Mouse (Mus musculus): Measurements from ENCODE around the gene Zfp454.

Zfp454 gene

DNA sequence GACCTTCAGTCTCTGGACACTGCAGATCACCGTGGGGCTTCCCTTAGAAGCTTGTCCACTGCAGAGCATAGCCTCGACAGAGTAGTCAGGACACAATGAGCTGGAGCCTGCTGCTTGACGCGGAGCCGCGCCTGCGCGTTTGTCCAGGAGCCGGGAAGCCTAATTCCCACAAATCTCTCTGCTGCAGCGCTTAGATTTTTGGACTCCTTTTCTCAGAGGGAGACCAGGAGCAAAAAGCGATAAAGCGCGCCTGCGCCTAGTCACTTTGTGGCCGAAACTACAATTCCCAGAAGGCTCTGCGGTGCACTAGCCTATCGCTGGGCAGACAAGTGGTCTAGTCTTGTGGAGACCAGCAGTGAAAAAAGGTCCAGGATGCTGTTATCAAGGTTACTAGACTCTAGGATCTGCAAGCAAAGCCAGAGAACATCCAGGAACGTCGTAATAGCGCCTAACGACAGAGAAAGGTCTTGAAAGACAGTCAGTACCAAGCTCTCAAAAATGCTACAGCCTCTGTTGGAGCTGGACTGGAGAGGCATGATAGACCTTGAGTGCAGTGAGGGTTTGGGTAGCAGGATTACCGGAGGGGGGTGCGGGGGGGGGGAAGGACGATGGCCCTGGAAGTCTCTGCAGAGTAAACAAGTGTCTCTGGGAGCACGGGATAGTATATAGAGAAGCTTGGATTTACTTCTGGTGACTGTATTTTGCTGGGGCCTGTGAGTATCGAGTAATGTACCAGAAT, at the start of gene Zfp454:
TSS of gene Zfp454 (minus strand) at position 262 of the 739 bp plus-strand sequence.
- peak; percentile 97 for DNase-seq

DNA sequence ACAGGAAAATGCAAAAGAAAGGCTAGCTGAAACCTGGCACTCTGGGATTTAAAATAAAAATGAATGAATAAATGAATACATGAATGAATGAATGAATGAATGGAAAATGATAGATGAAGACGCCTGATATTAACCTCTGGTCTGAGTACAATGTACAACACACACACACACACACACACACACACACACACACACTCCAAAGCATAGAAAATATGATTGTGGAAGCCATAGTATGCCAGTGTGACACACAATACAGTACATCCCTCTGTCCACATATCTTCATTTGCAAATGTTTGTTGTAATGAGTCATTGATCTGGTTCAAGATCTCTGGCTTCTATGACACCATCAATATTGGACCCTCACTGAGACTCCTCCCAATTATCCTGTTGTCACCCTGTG, 44.6 kb upstream of the Zfp454 start:
- no peak for DNase-seq

DNA sequence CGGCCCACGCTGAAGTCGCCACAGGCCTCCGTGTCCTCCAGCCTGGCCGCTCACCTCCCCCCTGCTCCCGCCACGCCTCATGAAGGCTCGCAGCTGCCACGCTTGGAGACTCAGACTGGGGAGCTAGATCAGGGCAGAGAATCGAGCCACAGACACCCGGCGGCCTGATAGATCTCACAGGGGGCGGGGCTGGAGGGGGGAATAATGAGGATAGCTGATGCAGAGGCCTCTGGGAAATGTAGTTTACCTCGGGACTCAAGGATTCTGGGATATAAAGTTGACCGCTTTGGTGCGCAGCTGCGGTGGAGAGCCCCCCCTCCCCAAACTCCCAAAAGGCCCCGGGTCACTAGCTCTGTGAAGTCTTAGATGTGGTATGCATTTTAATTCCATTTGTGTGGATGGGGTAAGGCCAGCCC, 44.0 kb upstream of the Zfp454 start, which contains the start of gene Zfp354b:
TSS of gene Zfp354b (minus strand) at position 183 of the 416 bp plus-strand sequence.
- DNase-seq = peak; percentile 96

DNA sequence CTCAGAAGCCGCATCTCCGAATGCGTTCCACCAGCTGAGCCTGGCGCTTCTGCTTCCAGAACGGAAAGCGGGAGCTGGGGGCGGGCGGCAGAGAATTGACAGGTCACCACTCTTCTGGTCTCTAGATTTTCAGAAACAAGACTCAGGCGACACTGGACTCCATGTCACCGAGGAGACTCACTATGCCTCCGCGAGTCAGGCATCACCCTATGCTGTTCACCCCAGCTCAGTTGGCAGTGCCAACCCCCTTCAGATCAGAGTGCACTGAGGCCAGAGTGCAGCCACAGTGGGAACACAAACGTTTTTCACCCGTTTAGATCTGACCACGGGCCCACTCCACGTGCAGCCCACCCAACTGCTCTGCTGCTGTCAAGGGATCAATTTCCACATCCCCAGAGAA, 43.6 kb upstream of the Zfp454 start:
- DNase-seq = no peak

DNA sequence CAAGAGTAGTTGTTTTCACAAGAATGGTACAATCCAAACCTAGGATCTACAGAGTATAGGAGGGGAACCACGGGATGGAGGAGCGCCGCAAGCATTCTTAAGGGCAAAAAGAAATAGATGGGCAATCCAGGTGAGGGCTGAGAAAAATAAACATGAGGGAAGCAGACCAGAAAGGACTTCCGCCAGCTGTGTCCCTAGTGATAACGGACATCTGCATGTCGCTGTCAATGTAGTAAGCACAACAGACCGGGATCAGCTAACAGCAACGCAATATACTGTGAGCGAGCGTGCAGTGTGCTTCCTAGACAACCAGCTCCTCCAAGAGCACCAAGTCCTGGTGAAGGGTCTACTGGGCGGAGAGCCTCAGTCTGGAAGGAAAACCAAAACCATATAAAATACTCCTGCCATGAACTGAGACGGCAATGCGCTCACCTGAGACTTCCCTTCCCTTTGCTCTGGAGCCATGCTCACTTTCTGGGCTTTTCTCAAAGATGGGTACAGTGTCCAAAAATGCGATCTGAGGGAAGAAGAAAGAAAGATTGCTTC, 43.1 kb upstream of the Zfp454 start:
- peak; percentile 22 for DNase-seq

DNA sequence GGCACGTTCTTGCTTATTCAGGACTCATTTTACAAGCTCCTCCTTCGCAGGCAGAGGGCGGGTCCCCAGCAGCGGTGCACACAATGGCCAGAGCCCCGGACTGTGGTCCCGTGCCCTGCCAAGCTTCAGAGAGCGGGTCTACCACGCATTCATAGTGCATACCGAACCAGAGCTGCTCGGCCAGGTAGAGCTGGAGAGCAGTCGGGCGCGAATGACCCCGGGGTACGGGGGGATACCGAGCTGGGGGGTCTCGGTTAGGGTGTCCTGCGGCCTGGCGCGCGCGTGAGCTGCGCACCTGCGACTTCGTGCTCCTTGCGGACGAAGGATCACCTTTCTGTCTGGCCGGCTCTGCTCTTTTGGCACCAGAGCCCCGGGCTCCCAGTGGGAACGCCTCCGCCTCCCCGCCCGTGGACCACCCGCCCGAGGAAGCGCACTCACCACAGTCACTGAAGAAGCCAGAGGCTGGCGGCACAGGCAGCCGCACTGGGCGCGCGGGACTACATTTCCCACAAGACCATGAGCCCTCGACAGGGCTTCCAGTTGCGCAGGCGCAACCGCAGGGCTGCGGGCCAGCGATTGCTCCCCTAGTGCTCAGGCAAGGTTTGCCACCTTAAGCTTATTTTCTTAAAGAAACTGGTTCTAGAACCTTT, 28.3 kb upstream of the Zfp454 start, which contains the start of gene Zfp2:
TSS of gene Zfp2 (minus strand) at position 495 of the 650 bp plus-strand sequence.
- DNase-seq = peak; percentile 95

DNA sequence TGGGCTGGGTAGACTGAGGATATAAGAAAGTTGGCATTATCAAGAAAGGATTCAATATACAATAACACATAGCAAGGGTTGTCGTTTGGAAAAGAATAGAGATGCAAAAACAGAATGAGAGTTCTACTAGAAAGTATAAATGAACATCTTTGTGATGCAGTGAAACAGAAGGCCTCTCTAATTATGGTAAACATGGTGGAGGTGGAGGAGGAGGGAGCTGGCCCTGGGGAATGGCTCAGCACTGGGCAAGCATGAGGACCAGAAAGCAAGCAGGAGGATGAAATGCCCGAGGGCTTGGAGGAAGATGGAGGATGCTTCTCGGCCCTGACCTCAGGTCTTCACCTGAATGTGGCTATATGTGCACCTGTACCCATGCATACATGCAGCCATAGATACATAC, 27.0 kb upstream of the Zfp454 start:
- DNase-seq = no peak

DNA sequence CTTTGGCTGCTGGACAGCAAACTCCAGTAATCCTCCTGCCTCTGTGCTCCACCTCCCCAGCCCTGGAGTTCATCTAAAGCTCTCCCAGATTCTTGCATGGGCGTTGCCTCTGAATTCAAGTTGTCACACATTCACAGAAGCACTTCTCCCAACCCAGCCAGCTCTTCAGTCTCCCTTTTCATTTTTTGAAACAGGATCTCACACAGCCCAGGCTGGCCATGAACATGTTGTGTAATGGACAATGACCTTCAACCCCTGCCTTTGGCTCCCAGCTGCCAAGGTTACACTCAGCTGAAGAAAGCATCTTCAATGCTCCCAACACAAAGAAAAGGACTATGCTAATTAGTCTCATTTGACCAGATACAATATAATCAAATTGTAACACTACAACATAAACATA, 25.9 kb upstream of the Zfp454 start:
- no peak for DNase-seq

DNA sequence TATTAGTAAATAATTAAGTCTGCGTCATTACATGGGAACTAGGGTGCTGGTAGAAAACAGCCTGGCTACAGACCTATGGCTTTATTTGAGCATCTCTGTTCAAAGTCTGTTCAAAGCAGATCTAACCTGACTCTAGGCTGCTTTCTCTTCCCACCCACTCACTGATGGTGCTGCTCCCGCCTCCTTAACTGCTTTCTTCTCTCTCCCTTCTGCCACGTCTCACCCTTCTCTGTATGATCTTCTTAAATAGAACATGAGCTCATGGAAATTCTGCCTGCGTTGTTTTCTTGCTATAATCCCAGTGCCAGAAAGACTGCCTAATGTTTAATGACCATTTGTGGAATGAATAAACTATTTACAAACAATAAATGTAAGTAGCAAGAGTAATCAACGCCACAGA, 20.7 kb upstream of the Zfp454 start:
- no peak for DNase-seq

DNA sequence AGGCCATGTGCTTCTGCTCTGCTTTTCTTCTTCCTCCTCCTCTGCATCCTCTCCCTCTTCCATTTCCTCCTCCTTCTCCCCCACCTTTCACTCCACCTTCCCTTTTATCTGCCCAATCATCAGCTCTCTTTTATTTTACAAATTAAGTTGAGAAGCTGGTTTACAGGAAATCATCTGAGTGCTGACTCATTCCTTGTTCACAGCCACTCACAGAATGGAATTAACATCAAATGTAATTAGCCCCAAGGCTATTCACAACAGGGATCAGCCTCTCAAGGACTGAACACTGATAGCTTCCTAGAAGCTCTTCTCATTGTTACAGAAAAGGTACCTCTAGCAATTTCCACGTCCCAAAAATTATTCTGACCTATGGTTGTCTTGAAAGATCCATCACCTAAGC, 9.9 kb upstream of the Zfp454 start:
- DNase-seq = no peak

DNA sequence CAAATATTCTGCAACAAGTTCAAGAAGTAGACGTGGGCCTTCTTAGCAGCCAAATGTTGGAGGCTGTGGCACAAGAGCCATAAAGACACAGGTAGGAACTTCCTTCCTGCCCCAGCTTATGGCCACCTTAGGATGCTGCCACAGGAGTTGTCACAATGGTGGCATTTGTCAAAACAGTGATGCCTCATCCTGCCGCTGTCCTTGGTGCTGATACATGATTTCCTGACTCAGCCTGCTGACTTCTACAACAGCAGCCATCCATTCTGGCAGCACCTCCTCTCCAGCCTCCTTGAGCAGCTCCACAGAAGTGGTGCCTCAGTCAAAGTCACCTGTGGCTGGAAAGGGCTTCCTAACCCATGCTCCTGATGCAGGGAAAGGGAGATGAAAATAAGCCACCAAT, 5.0 kb upstream of the Zfp454 start:
- DNase-seq = no peak

DNA sequence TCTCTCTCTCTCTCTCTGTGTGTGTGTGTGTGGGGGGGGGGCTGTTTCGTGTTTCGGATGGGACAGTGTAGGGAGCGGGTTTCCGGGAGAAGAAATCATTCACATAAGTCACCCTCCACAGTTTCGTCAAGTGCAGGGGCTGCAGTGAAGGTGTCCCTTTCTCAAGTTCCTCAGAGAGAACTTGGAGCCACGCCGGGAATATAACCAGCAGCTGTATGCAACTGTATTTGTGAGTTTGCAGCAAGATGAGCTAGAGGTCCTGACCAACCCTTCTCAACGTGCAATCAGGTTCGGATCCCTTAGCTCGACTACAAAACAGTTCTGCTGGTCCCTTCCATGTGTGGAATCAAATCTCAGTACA, 538 bp downstream of the Zfp454 start:
- DNase-seq = no peak

DNA sequence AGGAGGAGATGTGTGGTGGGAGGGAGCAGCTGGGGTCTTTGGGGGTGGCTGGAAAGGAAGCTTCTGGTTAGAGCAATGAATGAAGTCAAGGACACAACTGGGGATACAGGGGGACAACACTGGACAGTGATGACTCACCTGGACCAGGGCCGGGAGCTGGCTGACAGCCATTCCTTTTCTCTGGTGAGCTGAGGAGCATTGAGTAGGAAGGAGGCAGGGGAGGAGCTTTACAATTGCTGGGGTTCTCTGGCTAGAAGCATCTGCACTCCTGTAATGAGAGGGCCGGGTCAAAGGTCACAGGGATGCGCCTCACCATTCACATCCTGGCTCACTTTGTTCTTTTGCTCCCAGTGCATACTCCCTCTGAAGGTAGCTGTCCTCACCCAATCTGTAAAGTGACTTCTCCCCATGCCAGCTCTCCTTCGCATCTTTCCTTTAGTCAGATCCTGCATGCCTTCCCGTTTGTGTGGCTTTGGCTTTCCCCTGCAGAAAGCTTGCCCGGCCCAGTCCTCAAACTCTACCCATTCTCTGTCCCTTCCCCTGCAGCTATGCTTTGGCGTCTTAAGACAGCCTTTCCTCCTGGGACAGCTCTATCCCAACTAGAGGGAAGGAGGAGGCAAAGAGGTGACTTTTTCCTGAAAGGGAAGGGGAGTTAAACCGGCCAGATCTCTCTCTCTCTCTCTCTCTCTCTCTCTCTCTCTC, 1.1 kb downstream of the Zfp454 start:
- peak; percentile 16 for DNase-seq

DNA sequence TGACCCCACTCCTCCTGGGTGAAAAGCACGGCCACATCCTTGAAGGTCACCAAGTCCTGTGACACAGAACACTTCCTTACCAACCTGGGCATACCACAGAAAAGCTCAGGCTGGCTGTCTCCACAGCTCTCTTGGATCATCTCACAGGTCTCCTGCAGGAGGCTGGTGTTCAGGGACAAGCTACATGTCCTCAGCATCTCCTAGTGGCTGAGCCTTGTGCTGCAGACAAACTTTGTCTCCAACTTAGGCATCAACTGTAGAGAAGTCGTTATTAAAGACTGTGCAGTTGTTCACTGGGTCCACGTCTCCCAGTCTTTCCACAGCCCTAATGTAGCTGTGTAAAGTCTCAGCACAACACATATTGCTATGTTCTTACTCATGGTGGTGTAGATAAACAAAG, 3.7 kb downstream of the Zfp454 start:
- no peak for DNase-seq

DNA sequence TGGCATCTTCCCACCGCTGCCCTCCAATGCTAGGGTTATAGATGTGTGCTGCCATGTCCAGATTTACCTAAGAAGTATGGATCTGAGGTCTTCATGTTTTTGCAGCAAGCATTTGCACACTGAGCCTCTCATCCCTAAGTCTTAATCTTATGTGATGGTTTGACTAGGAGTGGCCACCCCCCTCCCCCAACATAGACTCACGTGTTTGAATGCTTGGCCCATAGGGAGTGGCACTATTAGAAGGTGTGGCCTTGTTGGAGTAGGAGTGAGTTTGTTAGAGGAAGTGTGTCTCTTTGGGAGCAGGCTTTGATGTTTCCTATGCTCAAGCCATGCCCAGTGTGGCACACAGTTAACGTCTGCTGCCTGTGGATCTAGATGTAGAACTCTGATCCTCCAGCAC, 8.8 kb downstream of the Zfp454 start:
- DNase-seq = no peak

DNA sequence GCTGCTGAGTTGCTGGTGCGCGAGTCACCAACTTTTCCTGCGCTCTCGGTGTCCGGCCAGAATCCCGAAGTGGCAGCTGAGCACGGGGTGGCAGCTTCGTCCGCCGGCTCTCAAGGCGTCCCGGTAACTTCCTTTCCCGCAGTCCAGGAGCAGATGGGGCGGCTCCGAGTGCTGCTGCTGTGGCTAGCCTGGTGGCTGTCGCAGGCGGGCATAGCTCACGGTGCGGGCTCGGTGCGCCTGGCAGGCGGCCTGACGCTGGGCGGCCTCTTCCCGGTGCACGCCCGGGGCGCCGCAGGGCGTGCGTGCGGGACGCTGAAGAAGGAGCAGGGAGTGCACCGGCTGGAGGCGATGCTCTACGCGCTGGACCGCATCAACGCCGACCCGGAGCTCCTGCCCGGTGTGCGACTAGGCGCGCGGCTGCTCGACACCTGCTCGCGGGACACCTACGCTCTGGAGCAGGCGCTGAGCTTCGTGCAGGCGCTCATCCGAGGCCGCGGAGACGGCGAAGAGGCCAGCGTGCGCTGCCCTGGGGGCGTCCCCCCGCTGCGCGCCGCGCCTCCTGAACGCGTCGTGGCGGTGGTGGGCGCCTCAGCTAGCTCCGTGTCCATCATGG, 36.4 kb downstream of the Zfp454 start:
- peak; percentile 51 for DNase-seq

DNA sequence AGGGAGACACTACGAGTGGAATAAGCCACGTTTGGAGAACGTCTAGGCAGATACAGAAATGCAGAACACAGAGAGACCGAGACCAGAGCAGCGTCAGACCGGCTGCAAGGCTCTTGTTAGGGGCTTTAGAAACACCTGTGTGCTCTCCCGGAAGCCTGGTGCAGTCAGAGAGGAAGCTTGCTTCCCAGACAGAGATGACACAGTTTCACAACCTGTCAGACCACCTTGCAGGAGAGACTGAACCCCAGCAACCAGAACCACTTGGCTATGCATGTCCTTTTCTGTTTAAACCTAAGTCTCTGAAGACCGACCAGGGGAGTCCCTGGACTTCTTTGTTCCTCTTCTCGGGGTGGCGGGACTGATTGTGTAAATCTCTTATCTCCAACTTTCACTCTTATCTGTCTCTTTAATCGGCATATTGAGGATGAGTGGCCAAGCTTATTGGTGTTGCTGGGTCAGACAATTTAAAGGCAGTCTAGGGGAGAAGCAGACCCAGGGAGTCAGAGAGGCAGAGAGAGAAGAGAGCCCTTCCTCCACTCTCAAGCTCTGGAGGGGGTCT, 37.2 kb downstream of the Zfp454 start, which contains the start of gene Grm6:
TSS of gene Grm6 (plus strand) at position 509 of the 559 bp plus-strand sequence.
- no peak for DNase-seq

DNA sequence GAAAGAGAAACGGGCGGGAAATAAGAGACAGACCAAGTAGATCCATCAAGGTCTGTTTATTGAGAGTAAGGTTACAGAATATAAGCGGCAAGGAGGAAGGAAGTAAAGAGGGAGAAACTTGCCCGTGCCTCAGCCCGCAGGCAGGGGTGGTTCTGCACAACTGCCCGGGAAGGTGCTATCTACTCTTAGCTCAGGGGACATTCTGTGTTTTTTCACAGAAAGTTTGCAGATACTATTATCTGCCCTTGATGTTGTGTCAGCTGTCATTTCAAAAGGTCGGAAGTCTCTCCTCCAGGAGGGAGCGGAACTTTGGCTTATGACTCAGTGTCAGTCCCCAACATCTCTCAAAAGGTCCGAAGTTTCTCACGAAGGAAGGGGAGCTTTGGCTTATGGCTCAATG, 38.1 kb downstream of the Zfp454 start:
- no peak for DNase-seq

DNA sequence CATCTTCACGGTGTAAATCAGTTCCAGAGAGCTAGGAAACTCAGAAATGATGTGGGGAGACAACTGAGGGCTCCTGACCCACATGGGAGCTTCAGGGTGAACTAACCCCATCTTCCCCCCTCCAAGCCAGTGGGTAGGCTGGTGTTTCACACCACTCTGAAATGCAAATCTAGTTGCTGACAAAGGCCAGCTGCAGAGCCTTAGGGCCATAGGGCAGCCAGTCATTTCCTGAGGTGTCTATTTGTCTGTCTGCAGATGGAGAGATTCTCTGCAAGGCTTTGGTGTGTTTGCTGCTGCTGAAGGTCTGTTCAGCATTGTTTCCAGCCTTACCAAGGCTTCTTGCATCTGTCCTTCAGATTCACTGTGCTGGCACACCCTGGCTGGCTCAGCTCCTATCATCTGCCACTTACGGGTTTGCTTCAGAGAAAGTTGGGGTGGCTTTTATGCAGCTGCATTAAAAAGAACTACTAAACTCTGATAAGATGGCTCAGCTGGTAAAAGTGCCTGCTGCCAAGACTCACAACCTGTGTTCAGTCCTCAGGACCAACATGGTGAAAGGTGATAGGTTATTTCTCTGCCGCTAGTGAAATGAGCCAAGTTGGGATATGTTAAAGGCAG, 38.8 kb downstream of the Zfp454 start:
- no peak for DNase-seq

DNA sequence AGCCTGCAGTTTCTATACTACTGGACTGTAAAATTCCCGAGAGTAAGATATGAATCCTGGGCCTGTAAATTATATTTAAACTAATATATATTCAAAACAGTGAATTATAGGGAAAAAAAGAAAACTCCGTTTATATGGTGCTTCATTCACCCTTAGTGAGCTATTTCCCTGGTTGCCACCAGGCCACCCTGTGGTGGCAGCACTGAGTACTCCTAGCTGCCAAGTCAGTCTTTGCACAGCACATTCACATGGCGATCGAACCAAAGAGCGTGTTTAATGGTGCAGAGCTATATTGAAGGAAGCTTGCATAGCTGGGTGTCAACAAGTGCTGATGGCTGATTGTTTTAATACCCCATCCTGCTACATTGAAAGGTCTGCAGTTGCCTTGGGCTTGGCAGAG, 40.4 kb downstream of the Zfp454 start:
- DNase-seq = peak; percentile 46

DNA sequence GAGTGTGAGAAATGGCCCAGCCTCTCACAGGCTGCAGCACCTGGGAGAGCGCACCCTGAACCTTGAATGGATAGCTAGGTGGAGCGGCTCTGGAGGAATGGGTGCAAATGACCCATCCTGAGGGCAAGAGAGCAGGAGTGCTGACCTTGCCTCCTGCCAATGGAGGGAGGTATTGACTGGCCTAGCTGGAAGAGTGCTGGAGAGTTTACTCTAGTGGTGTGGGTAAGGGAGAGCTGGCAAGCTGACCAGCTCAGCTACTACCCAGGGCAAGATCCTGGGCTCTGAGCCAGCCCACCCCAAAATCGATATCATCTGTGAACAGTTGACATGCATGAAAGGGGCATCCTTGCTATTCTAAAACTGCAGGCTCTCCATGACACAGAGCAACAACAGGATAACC, 41.5 kb downstream of the Zfp454 start:
- no peak for DNase-seq

DNA sequence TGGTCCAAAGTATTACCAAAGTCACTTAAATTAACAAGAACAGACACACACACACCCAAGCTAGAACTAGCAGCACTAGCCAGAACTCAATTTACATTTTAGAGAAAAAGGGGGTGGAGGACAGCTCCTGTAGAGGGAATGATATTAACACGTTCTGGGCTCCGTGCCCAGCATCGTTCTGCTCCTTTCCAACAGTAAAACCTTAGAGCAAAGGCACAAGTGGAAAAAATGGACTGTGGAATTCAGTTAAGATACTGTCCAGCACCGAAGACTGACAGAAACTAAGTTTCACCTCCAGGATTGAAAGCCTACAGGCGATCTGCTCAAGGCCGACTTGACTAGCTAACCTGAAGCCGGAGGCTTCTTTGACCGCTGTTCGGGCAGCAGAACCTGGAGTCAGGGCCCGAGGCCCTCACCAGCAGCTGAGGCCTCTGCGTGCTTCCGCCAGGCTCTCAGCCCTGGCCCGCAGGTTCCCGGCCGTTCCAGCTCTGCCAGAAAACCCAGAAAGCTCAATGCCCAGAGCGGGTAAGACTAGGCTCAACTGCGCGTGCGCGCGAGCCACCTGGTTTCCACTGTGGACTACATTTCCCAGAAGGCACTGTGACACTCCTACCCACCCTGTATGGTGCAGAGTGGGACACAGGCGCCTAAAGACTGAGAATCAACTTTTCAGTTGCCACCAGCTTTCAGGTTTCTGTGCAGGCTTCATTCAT, 46.3 kb downstream of the Zfp454 start, which contains the start of gene Zfp879:
TSS of gene Zfp879 (minus strand) at position 530 of the 713 bp plus-strand sequence.
- peak; percentile 94 for DNase-seq

Data from retina, postnatal 1 day (tissue).